Comparison of ENCODE assay signal across 13 mouse cellular contexts in the genomic region with DNA sequence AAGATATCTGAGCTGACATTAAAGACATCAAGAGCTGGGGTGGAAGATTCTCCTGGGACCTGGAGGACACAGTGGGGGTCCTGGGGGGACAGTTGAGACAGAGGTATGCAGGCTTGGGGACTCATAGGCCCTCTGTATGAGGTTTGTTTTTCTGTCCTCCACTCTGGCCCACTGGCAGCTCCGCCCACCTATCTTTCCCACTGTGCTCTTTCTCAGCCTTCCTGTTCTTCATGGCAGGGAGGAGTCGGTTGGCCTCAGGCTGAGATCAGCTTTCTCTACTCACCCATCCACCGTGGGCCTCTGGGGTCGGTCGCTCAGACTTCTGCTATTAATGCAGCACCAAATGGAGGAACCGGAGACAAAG.
DNase-seq lines count a peak whose midpoint lies in the region; ATAC-seq and TF ChIP-seq lines count a peak whose summit lies in the region.
"Had no signal": no experiment of that assay in that cellular context is flagged by ENCODE, and none has a peak within 500 bp of the region (broad histone marks: within the 10 kb centered on the region; RNA-seq: fewer than 3 reads in every experiment).

No protein-coding gene starts in this region.

- no peak for TF ChIP-seq POLR2A in cerebellum, adult 2 months (IDR thresholded peaks at IDR 0.05; ENCODE audit: borderline replicate concordance, insufficient read depth, low read length)
- TF ChIP-seq POLR2A in MEL (IDR thresholded peaks at IDR 0.05; ENCODE audit: control insufficient read depth in 1 of 2, insufficient read depth in 1 of 2, low read depth in 1 of 2, low read length in 2 of 2, poor library complexity in 1 of 2): no peak

- no peaks in the 10 kb centered on the region for H3K36me3 ChIP-seq in kidney, embryonic 16.5 days (ENCODE audit: insufficient read depth, low read length)
- H3K36me3 ChIP-seq in MEL (ENCODE audit: control insufficient read depth in 1 of 2, insufficient read depth in 2 of 2, low read length in 2 of 2): peaks cover 0 to 3% of the 10 kb centered on the region in 2 experiments; a peak in 2 of 4 replicates
- no peaks in the 10 kb centered on the region for H3K36me3 ChIP-seq in heart, embryonic 12.5 days
- H3K36me3 ChIP-seq: embryonic facial prominence, embryonic 12.5 days; limb, embryonic 15.5 days had no signal

- TF ChIP-seq CTCF in cerebellum, adult 2 months (IDR thresholded peaks at IDR 0.05; ENCODE audit: borderline replicate concordance, insufficient read depth, low read depth, low read length): no peak
- no peak for TF ChIP-seq CTCF in MEL (IDR thresholded peaks at IDR 0.05 in 2 of 3, conservative IDR thresholded peaks at IDR 0.05 in 1 of 3; ENCODE audit: control insufficient read depth in 1 of 3, insufficient read depth in 1 of 3, low read depth in 2 of 3, low read length in 3 of 3, poor library complexity in 1 of 3, severe bottlenecking in 1 of 3)

- no peak overlapping the region for H3K4me2 ChIP-seq in kidney, embryonic 16.5 days (replicated peaks; ENCODE audit: low read depth, low read length)
- H3K4me2 ChIP-seq in heart, embryonic 12.5 days: no peak overlapping the region
- H3K4me2 ChIP-seq: embryonic facial prominence, embryonic 12.5 days; limb, embryonic 15.5 days; lung, embryonic 14.5 days had no signal

- peak; percentile 50 to 52 for DNase-seq in cerebellum, postnatal 10 days
- no peak for DNase-seq in cerebellum, adult 2 months
- DNase-seq in kidney, adult 9 months: no peak
- peak; percentile 13 for DNase-seq in MEL (ENCODE audit: low read depth, low spot score)
- no peak for DNase-seq in right cerebral cortex, adult 2 months (ENCODE audit: low spot score in 2 of 2)
- no peak for DNase-seq in layer of hippocampus, postnatal 25 days (ENCODE audit: extremely low spot score in 1 of 2, low spot score in 1 of 2)
- DNase-seq: cerebellum, adult 8-10 months; kidney, adult 8-10 months; lung, embryonic 14.5 days had no signal

- H3K9ac ChIP-seq in kidney, embryonic 16.5 days (replicated peaks; ENCODE audit: low read length): no peak overlapping the region
- H3K9ac ChIP-seq in MEL (ENCODE audit: control insufficient read depth, low read depth, low read length, poor library complexity, severe bottlenecking): no peak overlapping the region
- no peak overlapping the region for H3K9ac ChIP-seq in heart, embryonic 12.5 days
- H3K9ac ChIP-seq: embryonic facial prominence, embryonic 12.5 days; limb, embryonic 15.5 days; lung, embryonic 14.5 days had no signal

- 76% methylated on average over 6 of the region's 6 CpGs for WGBS in cerebellum, adult 2 months
- 35% methylated on average over 6 of the region's 6 CpGs for WGBS in kidney, embryonic 16.5 days
- 22% methylated on average over 6 of the region's 6 CpGs for WGBS in heart, embryonic 12.5 days

- no peaks in the 10 kb centered on the region for H3K27me3 ChIP-seq in cerebellum, adult 2 months (ENCODE audit: control insufficient read depth, insufficient read depth, low read length)
- H3K27me3 ChIP-seq in kidney, embryonic 16.5 days (ENCODE audit: insufficient read depth, low read length): no peaks in the 10 kb centered on the region
- H3K27me3 ChIP-seq in MEL (ENCODE audit: control insufficient read depth in 1 of 2, insufficient read depth in 2 of 2, low read length in 2 of 2): no peaks in the 10 kb centered on the region
- 0 out of 2 replicates have a peak, but pooled peaks cover 4% of the 10 kb centered on the region for H3K27me3 ChIP-seq in heart, embryonic 12.5 days (replicated peaks)
- H3K27me3 ChIP-seq: embryonic facial prominence, embryonic 12.5 days; limb, embryonic 15.5 days had no signal

- TF ChIP-seq EP300 in MEL (IDR thresholded peaks at IDR 0.05; ENCODE audit: low read depth in 1 of 2, low read length in 2 of 2): no peak

- no peak for TF ChIP-seq RAD21 in MEL (IDR thresholded peaks at IDR 0.05; ENCODE audit: low read depth, low read length)

- H3K27ac ChIP-seq in cerebellum, adult 2 months (ENCODE audit: insufficient read depth, low read length): no peak overlapping the region
- H3K27ac ChIP-seq in kidney, embryonic 16.5 days (ENCODE audit: low read length): no peak overlapping the region
- H3K27ac ChIP-seq in MEL (ENCODE audit: control insufficient read depth, low read depth, low read length): no peak overlapping the region
- no peak overlapping the region for H3K27ac ChIP-seq in heart, embryonic 12.5 days (ENCODE audit: poor library complexity, severe bottlenecking)
- H3K27ac ChIP-seq: embryonic facial prominence, embryonic 12.5 days; limb, embryonic 15.5 days had no signal

- H3K79me2 ChIP-seq in MEL (ENCODE audit: control insufficient read depth, insufficient read depth, low read length, poor library complexity): no peaks in the 10 kb centered on the region

- no peak overlapping the region for H3K4me3 ChIP-seq in cerebellum, adult 2 months (replicated peaks; ENCODE audit: insufficient read depth, low read depth, low read length)
- H3K4me3 ChIP-seq in kidney, embryonic 16.5 days (ENCODE audit: low read length): no peak overlapping the region
- H3K4me3 ChIP-seq in MEL (ENCODE audit: control insufficient read depth in 1 of 2, insufficient read depth in 1 of 2, low read depth in 2 of 2, low read length in 2 of 2): no peak overlapping the region
- no peak overlapping the region for H3K4me3 ChIP-seq in heart, embryonic 12.5 days
- H3K4me3 ChIP-seq: embryonic facial prominence, embryonic 12.5 days; limb, embryonic 15.5 days had no signal

- no peaks in the 10 kb centered on the region for H3K9me3 ChIP-seq in kidney, embryonic 16.5 days (ENCODE audit: low read length)
- no peaks in the 10 kb centered on the region for H3K9me3 ChIP-seq in MEL (replicated peaks; ENCODE audit: insufficient read depth, low read length)
- H3K9me3 ChIP-seq in heart, embryonic 12.5 days (replicated peaks): 0 out of 2 replicates have a peak, but pooled peaks cover 3% of the 10 kb centered on the region
- H3K9me3 ChIP-seq: embryonic facial prominence, embryonic 12.5 days; limb, embryonic 15.5 days had no signal

- peaks cover 9% of the 10 kb centered on the region for H3K4me1 ChIP-seq in cerebellum, adult 2 months (ENCODE audit: control insufficient read depth, insufficient read depth, low read length)
- H3K4me1 ChIP-seq in kidney, embryonic 16.5 days (ENCODE audit: insufficient read depth, low read length): peaks cover 9% of the 10 kb centered on the region
- H3K4me1 ChIP-seq in MEL (ENCODE audit: control insufficient read depth in 1 of 2, insufficient read depth in 2 of 2, low read length in 2 of 2): peaks cover 0 to 8% of the 10 kb centered on the region in 2 experiments; a peak in 3 of 4 replicates
- H3K4me1 ChIP-seq in heart, embryonic 12.5 days (replicated peaks): peaks cover 15% of the 10 kb centered on the region

- ATAC-seq in kidney, embryonic 16.5 days (ENCODE audit: low FRiP score, low TSS enrichment): peak; percentile 43; the same call in 1 of the 2 replicates
- ATAC-seq in heart, embryonic 12.5 days (ENCODE audit: insufficient number of reproducible peaks, low FRiP score): peak; percentile 36; the same call in 1 of the 2 replicates

TF ChIP-seq in MEL, 35 proteins besides CTCF, POLR2A, EP300 and RAD21:
- TF ChIP-seq E2F4 (IDR thresholded peaks at IDR 0.05; ENCODE audit: borderline replicate concordance, low read depth, low read length) (no peak), TCF12 (IDR thresholded peaks at IDR 0.05; ENCODE audit: low read depth, low read length) (no peak), NELFE (IDR thresholded peaks at IDR 0.05; ENCODE audit: low read depth, low read length) (no peak), MYB (IDR thresholded peaks at IDR 0.05; ENCODE audit: low read depth, low read length) (no peak), POLR2AphosphoS5 (IDR thresholded peaks at IDR 0.05; ENCODE audit: borderline replicate concordance, low read depth, low read length) (no peak), TAL1 (IDR thresholded peaks at IDR 0.05; ENCODE audit: low read length) (no peak), MAX (IDR thresholded peaks at IDR 0.05; ENCODE audit: low read length) (no peak), CHD2 (IDR thresholded peaks at IDR 0.05; ENCODE audit: low read length) (no peak), UBTF (IDR thresholded peaks at IDR 0.05; ENCODE audit: borderline replicate concordance, insufficient read depth, low read depth, low read length) (no peak), HCFC1 (IDR thresholded peaks at IDR 0.05; ENCODE audit: low read depth, low read length) (no peak), TBP (IDR thresholded peaks at IDR 0.05; ENCODE audit: low read depth, low read length) (no peak), USF2 (IDR thresholded peaks at IDR 0.05; ENCODE audit: borderline replicate concordance in 1 of 2, insufficient read depth in 1 of 2, low read depth in 1 of 2, low read length in 2 of 2) (no peak), GATA1 (IDR thresholded peaks at IDR 0.05; ENCODE audit: low read depth, low read length) (no peak), POLR2AphosphoS2 (IDR thresholded peaks at IDR 0.05; ENCODE audit: low read length) (no peak), MAZ (IDR thresholded peaks at IDR 0.05; ENCODE audit: low read depth, low read length) (no peak), ZKSCAN1 (IDR thresholded peaks at IDR 0.05; ENCODE audit: low read depth, low read length) (no peak), ETS1 (IDR thresholded peaks at IDR 0.05; ENCODE audit: low read depth, low read length) (no peak), RCOR1 (IDR thresholded peaks at IDR 0.05; ENCODE audit: low read depth, low read length) (no peak), MAFK (IDR thresholded peaks at IDR 0.05; ENCODE audit: borderline replicate concordance, low read depth, low read length) (no peak), USF1 (IDR thresholded peaks at IDR 0.05; ENCODE audit: low read depth, low read length) (no peak)

Comparison
In these comparisons a context has a peak if more than half of its experiments do, and no peak if none do; other contexts are left out.
1. DNase-seq: peak in cerebellum, postnatal 10 days (2 of 2) and MEL (single experiment); none in cerebellum, adult 2 months (0 of 2), kidney, adult 9 months (single experiment), right cerebral cortex, adult 2 months (0 of 2) and layer of hippocampus, postnatal 25 days (0 of 2).